Mouse (Mus musculus): Measurements from ENCODE around the gene Lrch1. TPM values are rescaled to one million over a fixed set of nuclear protein-coding genes. Genes with fewer than 3 reads are reported as not detected.

Lrch1 gene
- total and polyA plus RNA-seq, 3 experiments, result 2.8 to 6.1 TPM; not detected in 1

GRCm38 (mm10) chr14:74865738-74866137 is 81.9 kb downstream of the Lrch1 start:
- no peak overlapping the region for H3K27ac ChIP-seq (ENCODE audit: control insufficient read depth, low read depth, low read length)
- H3K79me2 ChIP-seq (ENCODE audit: control insufficient read depth, insufficient read depth, low read length, poor library complexity), result 0 out of 2 replicates have a peak, but pooled peaks cover 3% of the 10 kb centered on the region
- DNase-seq (ENCODE audit: low read depth, low spot score), result no peak
- H3K9ac ChIP-seq (ENCODE audit: control insufficient read depth, low read depth, low read length, poor library complexity, severe bottlenecking), result no peak overlapping the region
- H3K4me1 ChIP-seq (ENCODE audit: control insufficient read depth in 1 of 2, insufficient read depth in 2 of 2, low read length in 2 of 2), result peaks cover 3 to 18% of the 10 kb centered on the region in 2 experiments; a peak in 3 of 4 replicates
- no peaks in the 10 kb centered on the region for H3K9me3 ChIP-seq (replicated peaks; ENCODE audit: insufficient read depth, low read length)
- no peaks in the 10 kb centered on the region for H3K27me3 ChIP-seq (ENCODE audit: control insufficient read depth in 1 of 2, insufficient read depth in 2 of 2, low read length in 2 of 2)
- H3K4me3 ChIP-seq (ENCODE audit: control insufficient read depth in 1 of 2, insufficient read depth in 1 of 2, low read depth in 2 of 2, low read length in 2 of 2), result no peak overlapping the region
- H3K36me3 ChIP-seq (ENCODE audit: control insufficient read depth in 1 of 2, insufficient read depth in 2 of 2, low read length in 2 of 2), result peaks cover 0 to 16% of the 10 kb centered on the region in 2 experiments; a peak in 2 of 4 replicates
- no peak for TF ChIP-seq USF2 (IDR thresholded peaks at IDR 0.05; ENCODE audit: borderline replicate concordance in 1 of 2, insufficient read depth in 1 of 2, low read depth in 1 of 2, low read length in 2 of 2)
- TF ChIP-seq TAL1 (IDR thresholded peaks at IDR 0.05; ENCODE audit: low read length), result no peak
- no peak for TF ChIP-seq NRF1 (IDR thresholded peaks at IDR 0.05; ENCODE audit: insufficient read depth, low read depth, low read length, poor library complexity, severe bottlenecking)
- no peak for TF ChIP-seq UBTF (IDR thresholded peaks at IDR 0.05; ENCODE audit: borderline replicate concordance, insufficient read depth, low read depth, low read length)
- TF ChIP-seq TCF12 (IDR thresholded peaks at IDR 0.05; ENCODE audit: low read depth, low read length), result no peak
- no peak for TF ChIP-seq CHD2 (IDR thresholded peaks at IDR 0.05; ENCODE audit: low read length)
- no peak for TF ChIP-seq JUND (IDR thresholded peaks at IDR 0.05; ENCODE audit: low read depth, low read length)
- TF ChIP-seq SMC3 (IDR thresholded peaks at IDR 0.05; ENCODE audit: low read depth, low read length), result no peak
- TF ChIP-seq ELF1 (IDR thresholded peaks at IDR 0.05; ENCODE audit: low read depth, low read length), result no peak
- TF ChIP-seq MYB (IDR thresholded peaks at IDR 0.05; ENCODE audit: low read depth, low read length), result no peak
- TF ChIP-seq POLR2AphosphoS5 (IDR thresholded peaks at IDR 0.05; ENCODE audit: borderline replicate concordance, low read depth, low read length), result no peak
- no peak for TF ChIP-seq MEF2A (IDR thresholded peaks at IDR 0.05; ENCODE audit: extremely low read depth, insufficient replicate concordance, low read depth, low read length, poor library complexity, severe bottlenecking)

DNA sequence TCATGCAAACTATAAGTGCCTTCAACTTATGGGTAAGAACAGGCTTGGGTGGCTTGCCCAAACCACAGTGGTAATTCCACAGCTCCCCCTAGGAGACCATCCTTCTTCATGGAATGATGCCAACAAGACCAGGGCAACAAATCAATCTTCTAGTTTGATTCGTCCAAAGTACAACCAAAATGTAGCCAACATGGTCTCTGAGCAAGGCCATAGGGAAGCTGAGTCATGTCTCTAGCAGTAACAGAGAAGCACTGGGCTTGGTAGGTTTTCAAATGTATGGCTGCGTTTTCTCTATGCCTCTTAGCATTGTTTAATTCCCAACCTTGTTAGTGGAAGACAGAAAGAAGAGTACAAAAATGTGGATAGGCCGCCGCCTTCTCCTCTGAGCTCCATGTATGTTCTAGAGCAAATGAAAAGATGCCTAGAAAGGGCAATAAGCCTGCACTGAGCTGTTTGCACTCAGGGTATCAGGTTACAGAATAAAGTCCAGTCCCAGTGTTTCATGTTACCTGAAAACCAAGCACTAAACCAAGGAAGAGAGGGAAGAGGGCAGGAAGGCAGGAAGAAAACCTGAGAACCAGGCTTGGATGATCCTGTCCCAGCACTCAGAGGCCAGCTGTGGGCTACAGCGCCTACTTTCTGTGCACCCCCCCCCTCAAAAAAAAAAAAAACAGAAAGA is 82.7 kb downstream of the Lrch1 start:
- H3K9me3 ChIP-seq (replicated peaks; ENCODE audit: insufficient read depth, low read length), result no peaks in the 10 kb centered on the region
- no peak overlapping the region for H3K4me3 ChIP-seq (ENCODE audit: control insufficient read depth in 1 of 2, insufficient read depth in 1 of 2, low read depth in 2 of 2, low read length in 2 of 2)
- peaks cover 0 to 16% of the 10 kb centered on the region in 2 experiments; a peak in 2 of 4 replicates for H3K36me3 ChIP-seq (ENCODE audit: control insufficient read depth in 1 of 2, insufficient read depth in 2 of 2, low read length in 2 of 2)
- no peak for DNase-seq (ENCODE audit: low read depth, low spot score)
- no peaks in the 10 kb centered on the region for H3K27me3 ChIP-seq (ENCODE audit: control insufficient read depth in 1 of 2, insufficient read depth in 2 of 2, low read length in 2 of 2)
- H3K27ac ChIP-seq (ENCODE audit: control insufficient read depth, low read depth, low read length), result no peak overlapping the region
- peaks cover 3 to 18% of the 10 kb centered on the region in 2 experiments; a peak in 3 of 4 replicates for H3K4me1 ChIP-seq (ENCODE audit: control insufficient read depth in 1 of 2, insufficient read depth in 2 of 2, low read length in 2 of 2)
- H3K79me2 ChIP-seq (ENCODE audit: control insufficient read depth, insufficient read depth, low read length, poor library complexity), result 0 out of 2 replicates have a peak, but pooled peaks cover 3% of the 10 kb centered on the region
- H3K9ac ChIP-seq (ENCODE audit: control insufficient read depth, low read depth, low read length, poor library complexity, severe bottlenecking), result no peak overlapping the region
- TF ChIP-seq TAL1 (IDR thresholded peaks at IDR 0.05; ENCODE audit: low read length) (no peak), KAT2A (conservative IDR thresholded peaks at IDR 0.05; ENCODE audit: low read depth, low read length) (no peak), ELF1 (IDR thresholded peaks at IDR 0.05; ENCODE audit: low read depth, low read length) (no peak), BHLHE40 (IDR thresholded peaks at IDR 0.05; ENCODE audit: borderline replicate concordance, low read depth, low read length) (no peak), POLR2AphosphoS5 (IDR thresholded peaks at IDR 0.05; ENCODE audit: borderline replicate concordance, low read depth, low read length) (no peak), MYC (IDR thresholded peaks at IDR 0.05; ENCODE audit: low read depth, low read length) (no peak), UBTF (IDR thresholded peaks at IDR 0.05; ENCODE audit: borderline replicate concordance, insufficient read depth, low read depth, low read length) (no peak), EP300 (IDR thresholded peaks at IDR 0.05; ENCODE audit: low read depth in 1 of 2, low read length in 2 of 2) (no peak), JUND (IDR thresholded peaks at IDR 0.05; ENCODE audit: low read depth, low read length) (no peak), POLR2A (IDR thresholded peaks at IDR 0.05; ENCODE audit: control insufficient read depth in 1 of 2, insufficient read depth in 1 of 2, low read depth in 1 of 2, low read length in 2 of 2, poor library complexity in 1 of 2) (no peak), GABPA (IDR thresholded peaks at IDR 0.05; ENCODE audit: low read depth, low read length) (no peak), USF1 (IDR thresholded peaks at IDR 0.05; ENCODE audit: low read depth, low read length) (no peak), CHD1 (IDR thresholded peaks at IDR 0.05; ENCODE audit: low read depth, low read length) (no peak), ZMIZ1 (IDR thresholded peaks at IDR 0.05; ENCODE audit: low read depth, low read length) (no peak), TCF12 (IDR thresholded peaks at IDR 0.05; ENCODE audit: low read depth, low read length) (no peak), ZKSCAN1 (IDR thresholded peaks at IDR 0.05; ENCODE audit: low read depth, low read length) (no peak), ZNF384 (IDR thresholded peaks at IDR 0.05; ENCODE audit: low read depth, low read length) (no peak), HCFC1 (IDR thresholded peaks at IDR 0.05; ENCODE audit: low read depth, low read length) (no peak)
